Mouse (Mus musculus) MN1 (cell line): ENCODE data around the gene Lrp1.

Experiments
- DNase-seq: peaks from one replicate; pipeline ENCODE4 v3.0.0-alpha.2; 2016; ENCODE audit warnings: low spot score

The Lrp1 gene

DNA sequence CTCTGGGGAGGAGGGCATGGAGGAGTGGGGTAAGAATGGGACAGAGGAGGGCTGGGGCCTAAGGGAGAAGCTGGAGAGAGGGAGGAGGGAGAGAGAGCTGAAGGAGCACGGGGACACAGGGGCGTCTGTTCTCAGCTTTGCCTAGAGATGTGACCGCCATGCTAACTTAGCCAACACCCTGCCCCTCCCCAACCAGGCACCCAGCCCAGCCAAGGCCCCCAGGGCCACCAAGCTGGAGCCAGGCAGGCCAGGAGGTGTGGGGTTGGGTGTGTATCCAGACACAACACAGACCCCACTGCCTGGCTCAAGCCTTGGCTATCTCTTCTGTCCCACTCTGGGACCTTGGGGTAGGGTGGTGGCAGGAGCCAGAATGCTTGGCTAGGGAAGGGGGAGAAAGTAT lies 5.4 kb downstream of the Lrp1 start:
- DNase-seq = no peak

DNA sequence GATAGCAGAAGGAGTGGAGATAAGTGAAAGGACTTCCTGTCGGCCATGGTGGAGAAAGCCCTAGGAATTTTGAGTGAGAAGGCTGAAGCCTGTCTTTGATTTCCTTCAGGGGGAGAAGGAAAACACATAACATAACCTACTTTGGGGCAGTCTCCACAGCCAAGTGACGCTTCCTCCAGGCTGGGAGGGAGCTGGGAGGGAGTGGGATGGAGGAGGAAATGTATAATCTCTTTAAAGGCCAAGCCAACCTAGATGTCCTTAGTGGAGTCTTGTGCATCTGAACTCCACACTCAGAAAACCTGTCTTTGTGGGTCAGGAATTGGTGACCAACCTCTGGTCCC lies 5.9 kb downstream of the Lrp1 start:
- DNase-seq = no peak

DNA sequence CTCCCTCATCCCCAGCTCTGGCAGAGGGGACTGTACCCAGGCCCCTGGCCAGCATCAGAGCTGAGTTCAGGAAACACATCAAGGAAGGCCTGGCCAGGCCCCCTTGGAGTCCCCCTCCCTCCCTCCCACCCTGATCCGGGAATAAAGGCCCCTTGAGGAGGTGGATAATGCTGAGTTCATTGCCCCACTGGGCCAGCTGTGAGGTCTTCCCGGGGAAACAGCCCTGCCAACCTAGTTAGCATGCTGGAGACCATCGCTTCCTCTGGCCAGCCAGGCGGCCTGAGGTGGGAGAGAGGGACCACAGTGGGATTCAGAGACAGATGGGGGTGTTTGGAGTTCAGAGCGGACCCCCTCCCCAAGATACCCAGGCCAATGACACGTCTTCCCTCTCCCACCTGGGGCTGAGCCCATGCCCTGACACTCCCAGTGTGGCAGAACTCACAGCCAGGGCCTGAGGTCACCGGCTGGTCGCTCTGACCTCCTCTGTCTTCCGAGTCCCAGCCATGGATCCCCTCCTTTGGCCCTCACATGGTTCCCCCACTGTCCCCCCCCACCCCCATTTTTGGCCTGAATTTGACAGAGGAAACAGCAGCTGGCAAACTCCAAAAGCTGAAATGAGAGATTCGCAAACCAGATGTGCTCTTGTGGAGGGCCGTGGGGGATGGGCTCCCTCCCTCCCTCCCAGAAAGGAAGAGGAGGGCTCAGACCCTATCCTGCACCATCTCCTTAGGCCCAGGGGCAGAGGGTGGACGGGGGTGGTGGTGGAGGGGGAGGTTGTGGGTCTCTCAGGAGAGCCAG lies 6.5 kb downstream of the Lrp1 start:
- no peak for DNase-seq

DNA sequence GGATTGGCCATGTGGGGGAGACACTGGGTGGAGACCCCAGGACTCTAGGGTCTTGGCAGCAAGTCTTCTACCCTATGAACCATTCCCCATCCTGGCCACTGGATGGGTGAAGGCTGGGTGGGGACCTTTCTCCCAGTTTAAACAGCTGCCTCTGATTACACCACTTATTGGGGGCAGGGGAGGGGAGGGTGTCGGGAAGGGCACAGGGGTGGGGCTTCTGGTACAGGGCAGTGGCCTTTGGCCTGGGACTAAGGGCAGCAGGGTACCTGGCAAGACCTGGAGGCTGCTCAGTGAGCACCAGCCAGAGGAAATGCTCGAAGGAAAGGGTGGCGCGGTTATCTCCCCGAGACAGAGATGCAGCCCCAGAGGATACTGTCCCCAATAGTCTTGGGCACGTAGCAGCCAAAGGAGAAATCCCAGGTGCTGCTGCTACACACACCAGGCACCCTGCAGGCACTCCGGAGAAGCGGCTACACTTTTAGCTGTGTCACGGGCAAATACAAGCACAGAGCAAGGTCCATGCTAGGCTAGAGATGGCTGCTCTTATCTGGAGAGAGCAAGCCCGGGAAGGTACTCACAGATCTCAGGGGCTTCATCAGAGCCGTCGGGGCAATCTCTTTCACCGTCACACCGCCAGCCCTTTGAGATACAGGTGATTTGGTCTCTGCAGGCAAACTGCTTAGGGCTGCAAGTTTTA lies 8.7 kb downstream of the Lrp1 start:
- DNase-seq = no peak

DNA sequence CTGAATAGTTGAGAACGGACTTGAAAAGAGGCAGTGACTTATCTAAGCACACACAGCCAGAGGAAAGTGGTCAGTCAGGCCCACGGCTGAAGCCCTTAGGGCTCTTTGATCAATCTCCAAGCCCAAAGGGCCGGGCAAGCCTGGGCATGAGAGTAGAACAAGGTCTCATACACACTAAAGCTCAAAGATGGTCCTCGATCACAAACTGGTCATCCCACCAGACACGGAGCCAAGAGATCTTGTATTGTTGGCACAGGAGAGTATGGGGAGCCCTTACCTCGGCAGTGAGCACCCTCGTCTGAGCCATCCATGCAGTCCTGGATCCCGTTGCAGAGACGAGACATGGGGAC lies 10.9 kb downstream of the Lrp1 start:
- DNase-seq = no peak

DNA sequence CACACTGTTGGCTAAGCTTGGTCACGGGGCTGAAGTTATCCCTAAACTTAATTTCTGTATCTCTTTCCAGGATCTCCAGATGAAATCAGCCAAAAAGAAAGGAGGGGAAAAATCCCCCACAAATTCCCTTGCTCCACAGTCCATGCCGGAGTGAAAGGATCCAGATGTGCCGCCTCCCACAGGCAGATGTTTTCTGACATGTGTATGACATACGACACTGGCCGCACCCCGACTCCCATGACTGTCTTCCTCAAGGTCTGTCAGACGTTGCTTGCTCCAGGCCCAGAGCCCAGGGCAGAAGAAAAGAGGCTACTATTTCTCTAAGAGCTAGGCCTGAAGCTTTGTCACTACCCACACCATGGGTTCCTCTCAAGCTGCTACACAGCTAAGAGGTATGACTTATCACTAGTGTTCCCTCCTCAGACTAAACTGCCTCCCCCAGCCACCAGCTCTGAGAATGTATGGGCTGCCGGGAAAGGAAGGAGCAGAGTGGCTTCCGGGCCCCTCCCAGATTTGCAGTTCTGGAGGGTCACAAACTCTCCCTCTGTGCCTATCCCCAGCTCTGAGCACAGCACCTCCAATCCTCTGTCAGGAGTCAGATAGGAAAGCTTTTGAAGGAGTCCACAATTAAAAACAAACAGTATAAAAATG lies 11.4 kb downstream of the Lrp1 start:
- no peak for DNase-seq

DNA sequence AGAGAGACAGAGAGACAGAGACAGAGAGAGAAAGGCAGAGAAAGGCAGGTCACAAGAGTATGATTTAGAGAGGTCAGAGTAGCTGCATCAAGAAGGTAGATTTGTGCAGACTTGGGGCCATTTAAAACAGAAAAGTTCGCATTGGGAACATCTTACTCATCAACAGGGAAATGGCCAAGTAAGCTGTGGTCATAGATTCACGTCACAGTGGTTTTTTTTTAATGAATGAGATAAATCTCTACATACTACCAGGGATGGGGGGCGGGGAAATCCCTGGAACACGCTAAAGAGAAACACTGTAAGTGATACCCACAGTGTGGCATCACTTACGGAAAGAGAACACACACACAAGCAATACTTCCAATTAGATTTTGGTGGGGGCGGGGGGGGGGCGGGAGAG lies 13.9 kb downstream of the Lrp1 start:
- no peak for DNase-seq

DNA sequence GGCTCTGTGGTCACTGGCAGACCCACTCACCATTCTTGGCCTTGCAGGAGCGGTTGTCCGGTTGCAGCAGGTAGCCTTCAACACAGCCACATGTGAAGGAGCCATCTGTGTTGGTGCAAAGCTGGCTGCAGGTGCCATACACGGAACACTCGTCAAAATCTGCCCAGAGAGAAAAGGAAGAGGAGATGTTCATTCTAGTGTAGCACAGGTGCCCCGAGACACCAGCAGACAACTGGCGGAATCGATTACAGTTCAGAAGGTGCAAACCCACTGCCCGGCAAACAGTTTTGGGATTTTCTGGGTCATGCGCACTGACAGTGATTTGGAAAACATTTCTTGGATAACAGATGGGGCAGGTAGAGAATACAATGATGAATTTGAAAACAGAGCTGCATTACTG lies 15.2 kb downstream of the Lrp1 start:
- DNase-seq = no peak

DNA sequence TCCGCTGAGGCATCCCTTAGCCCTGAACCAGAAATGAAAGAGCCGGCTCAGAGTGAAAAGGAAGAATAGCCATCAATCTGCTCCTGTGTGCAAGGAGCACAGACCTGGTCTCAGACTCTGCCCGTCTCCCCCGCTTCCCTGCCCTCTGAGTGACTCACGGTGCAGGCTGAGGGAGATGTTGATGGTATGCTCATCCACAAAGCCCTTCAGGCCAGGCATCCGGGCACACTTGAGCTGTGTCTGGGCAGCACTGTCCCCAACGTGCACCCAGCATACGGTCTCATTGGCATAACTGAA lies 15.7 kb downstream of the Lrp1 start:
- no peak for DNase-seq

DNA sequence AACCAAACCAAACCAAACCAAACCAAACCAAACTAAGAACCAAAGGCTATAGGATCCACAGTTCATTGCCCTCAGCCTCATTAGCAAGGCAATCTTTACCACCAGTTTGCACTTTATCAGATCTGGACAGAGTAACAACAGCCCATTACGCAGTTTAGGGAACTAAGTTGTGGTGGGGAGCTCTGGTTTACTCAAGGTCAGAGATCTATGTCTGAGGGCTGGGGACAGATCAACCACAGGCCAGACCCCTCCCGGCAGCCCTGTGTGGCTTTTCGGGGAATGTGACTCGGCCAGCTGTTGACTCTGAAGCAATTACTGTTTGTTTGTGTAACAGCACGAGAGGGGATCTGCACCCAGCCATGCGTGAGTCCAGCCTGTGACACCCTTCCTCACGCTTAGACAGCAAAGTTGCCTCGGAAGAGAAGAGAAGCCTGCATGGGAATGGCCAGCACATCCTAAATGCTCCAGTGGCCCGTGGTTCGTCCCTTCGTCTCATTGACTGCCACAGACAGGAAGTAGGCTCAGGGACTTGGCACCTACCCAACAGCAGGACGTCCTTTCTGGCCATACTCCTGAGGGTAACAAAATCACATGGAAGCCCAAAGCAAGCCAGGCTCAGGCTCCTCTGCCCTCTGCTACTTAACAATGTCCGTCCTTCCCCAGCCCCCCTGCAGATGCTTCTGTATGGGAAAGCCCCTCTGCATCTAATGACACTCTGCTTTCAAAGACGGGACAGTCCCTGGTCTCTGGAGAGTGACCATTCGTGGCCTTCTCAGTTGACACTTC lies 16.3 kb downstream of the Lrp1 start:
- DNase-seq = peak; percentile 38

DNA sequence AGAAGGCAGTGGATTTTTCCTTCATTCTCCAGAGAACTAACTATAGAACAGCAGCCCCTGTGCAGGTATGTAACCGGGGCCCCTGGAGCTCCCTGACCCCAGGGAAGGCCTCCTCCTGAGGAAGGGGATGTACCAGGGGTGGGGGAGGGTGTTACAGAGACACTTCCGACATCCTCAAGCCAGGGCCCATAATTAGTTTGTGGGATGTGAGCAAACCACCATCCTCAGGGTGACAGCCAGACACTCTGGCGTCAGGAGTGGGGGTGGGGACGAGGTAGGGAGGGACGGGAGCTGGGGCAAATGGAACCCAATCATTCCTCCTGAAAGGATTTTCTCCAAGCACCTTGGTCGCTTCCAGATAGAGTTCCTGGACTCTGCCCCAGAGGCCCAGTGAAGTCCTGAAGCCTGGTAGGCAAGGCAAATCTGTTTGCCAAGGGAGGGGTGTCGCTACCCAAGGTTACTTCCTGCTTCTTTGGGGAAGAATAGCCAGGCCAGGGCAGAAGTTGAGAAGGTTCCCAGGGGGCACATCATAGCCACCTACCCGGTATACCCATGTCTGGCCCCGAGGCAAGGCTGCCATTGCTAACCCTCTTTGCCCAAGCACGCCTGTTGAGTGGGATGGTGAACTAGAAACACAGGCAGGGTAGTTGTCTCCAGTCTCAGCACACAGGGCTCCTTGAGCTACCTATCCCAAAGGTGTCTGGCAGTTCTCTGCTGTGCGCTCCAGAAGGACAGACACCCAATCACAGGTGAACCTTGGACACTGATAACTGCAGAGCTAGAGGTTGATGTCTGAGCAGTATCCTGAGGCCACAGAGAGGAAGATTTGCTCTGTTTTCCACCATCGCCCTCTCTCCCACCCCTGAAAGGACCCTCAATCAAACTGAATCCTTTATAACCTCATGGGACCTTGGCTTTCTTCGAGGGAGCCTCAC lies 17.2 kb downstream of the Lrp1 start:
- no peak for DNase-seq

DNA sequence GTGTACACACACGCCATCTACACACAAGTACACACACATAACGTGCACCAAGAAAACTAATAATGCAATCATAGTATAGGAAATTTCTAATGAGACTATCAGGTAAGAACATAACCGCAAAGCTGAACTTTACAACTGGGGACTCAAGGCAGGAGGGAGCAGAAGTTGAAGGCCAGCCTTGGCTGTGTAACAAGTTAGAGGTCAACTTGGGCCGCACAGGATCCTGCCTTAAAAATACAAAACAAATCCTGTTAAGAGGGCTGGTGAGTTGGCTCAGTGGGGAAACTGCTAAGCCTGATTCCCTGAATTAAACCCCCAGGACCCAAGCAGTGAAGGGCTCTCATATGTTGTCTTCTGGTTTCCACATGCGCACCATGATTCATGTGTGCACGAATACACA lies 18.8 kb downstream of the Lrp1 start:
- DNase-seq = no peak

DNA sequence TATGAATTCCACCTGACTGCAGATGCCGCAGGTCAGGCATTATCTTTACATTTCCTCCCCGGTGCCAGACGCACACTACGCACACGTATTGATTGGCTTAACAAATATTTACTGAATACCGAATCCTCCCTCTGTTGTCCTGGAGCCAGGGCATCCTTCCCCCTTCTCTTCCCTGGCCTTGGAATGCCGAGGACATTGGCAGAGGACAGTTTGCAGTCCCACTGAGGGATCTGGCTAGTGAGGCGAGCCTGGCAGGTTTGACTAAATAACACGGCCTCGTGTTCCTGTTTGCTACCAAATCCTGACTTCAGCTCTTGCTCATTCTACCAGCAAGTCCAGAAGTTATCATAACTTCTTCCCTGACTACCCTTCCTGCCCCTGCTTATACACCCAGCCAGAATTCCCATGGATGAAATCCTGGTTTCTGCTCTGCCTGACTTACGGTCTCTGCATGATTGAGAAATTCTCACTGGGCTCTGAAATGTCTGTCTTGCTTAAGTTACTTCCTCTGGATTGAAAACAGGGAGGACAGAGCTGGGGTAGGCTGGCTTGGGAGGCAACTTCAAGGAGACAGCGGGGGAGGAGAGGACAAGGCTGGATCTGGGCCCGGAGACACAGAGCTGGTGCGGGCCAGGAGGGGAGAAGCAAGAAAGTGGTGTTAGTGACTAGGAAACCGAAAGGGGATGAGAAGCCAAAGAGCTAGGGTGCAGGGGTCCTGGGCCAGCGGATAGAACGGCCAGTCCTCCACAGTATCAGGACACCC lies 21.0 kb downstream of the Lrp1 start:
- DNase-seq = no peak

DNA sequence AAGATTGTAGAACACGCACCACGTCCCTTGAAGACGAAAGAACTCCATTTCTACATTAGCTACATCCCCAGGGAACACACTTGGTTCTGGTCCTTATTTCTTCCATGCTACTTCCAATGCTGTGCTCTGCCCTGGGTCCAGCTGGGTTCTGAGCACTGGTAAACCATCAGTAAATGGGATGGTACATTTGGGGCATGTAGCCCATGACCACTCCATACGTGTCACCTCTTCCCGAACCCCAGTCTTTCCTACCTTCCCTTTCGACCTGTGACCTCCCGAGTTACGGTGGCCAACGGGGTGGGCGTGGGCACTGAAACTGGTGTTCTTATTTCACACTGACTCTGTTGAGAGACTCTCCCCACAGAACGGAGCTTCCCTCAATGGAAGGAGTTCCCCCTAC lies 21.7 kb downstream of the Lrp1 start:
- no peak for DNase-seq

DNA sequence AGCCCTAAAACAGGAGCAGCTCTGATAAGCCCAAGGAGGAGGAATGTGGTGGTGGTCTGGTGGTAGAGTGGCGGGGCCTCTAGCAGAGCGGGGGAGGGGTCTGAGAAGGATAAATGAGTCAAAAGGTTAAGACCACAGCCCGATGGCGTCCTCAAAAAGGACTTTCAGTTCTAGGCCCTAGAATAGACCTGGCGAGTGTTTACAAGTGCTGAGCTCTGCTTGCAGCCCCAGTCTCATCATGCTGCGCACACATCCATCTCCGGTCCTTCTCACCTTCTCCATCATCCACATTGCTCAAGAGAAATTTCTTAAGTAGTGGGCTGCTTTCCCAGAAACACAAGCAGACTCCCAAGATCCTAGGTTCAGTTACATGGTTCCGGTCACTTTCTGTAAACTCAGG lies 22.3 kb downstream of the Lrp1 start:
- DNase-seq = no peak

DNA sequence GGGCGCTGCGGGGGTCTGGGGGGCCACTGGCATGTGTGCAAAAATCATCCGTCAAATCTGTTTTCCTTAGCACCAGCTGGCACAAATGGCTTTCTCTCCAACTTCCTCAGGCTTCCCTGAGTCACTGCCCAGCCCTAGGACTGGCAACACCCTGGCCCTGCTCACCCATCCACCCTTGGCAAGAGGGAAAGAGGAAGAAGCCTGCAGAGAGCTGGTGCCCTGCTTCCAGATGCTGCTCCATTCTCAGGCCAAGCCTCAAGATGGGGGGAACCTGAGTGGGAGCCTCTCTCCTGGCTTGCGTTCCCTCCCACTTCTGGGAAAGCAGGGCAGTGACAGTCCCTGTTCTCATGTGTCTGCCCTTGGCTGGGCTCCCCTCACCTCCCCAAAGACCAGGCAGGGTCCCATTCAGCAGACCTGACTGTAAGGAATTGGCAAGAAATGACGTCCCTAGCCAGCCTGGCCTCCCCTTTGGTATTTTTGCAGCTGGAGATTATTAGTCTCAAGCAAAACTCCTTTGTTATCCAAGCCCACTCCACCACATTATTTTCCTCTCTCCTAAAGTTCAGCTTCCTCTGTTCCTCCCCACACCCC lies 23.5 kb downstream of the Lrp1 start:
- peak; percentile 20 for DNase-seq

DNA sequence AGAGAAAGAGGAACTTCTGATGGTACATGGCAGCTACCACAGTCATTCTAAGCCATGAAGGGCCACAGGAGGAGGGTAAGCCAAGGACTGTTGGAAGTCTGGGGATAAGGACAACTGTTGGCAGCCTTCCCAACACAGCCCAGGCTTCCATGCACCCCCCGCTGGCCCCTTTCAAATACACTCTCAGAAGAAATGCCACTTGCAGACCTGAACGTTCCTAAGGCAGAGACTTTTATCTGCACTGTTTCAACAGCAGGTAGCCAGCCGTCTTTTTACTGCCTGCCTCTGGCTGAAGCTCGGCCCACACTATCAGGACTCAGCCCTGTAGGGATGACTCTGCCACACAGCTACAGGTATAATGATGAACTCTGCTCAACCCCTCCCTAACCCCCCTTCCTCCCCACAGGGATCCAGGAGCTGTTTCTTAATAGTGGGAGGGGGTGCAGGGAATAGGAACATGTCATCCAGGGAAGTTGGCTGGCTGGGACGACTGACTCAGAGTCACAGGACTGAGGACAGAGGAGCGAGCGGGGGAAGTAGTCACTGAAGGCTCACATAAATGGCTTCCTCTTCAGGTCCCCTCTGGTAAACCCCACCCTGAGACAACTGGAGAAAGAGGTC lies 24.5 kb downstream of the Lrp1 start:
- peak; percentile 39 for DNase-seq

DNA sequence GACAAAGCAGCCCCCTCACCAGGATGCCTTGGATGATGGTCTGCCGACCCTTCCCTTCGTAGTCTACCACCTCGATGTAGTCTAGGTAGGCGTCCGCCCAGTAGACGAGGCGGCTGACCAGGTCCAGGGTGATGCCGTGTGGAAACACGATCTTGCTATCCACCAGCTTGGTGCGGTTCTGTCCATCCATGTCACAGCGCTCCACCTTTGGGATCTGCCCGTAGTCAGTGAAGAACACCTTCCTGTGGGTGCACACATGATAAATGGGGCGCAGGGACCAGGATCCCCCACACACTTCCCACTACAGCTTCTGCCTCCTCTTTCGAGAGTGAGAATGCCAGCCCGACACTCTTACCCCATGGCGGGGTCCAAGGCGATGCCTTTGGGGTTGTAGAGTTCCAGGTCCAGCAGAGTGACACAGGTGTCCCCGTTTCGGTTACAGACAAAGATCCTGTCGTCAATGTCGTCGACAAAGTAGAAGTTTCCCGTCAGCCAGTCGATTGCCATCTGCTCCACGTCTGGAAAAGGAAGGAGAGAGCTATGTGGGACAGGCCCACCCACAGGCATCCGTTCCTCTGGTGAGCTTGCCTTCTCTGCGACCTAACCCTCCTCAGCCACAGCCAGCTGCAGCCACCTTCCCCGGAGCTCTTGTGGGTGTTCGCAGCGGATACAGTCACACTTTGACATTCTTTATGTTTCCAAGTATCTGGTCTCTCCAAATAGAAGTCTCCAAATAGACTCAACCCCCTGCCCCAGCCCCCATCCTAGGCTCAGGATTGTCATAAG lies 25.8 kb downstream of the Lrp1 start:
- no peak for DNase-seq

DNA sequence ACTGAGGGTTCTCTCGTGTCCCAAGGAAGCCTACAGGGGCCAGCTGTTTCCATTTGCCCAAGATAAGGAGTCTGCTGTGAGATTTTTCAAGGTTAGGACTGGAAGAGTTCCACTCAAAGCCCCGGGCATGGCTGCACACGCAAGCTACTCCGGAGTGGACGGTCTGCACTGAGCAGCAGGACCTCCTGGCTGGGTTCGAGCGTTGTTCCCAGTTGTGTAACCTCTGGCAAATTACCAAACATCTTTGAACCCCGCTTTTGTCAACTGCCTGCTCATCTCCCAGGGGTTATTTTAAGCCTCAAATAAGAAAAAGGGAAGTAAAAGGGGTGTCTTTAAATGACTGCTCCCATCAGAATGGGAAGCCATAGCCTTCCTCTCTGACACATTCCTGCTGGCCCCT lies 26.5 kb downstream of the Lrp1 start:
- no peak for DNase-seq
